Mouse (Mus musculus) kidney, postnatal 25 days (tissue): Measurements from ENCODE around the gene Megf6.

Source experiments
- DNase-seq, 2 experiments: peaks; one replicate each; pipeline ENCODE4 v3.0.0; 2021; ENCODE audit warnings: mixed read lengths in 2 of 2

Megf6 gene

GRCm38 (mm10) chr4:154262071-154262470, 91.5 kb downstream of the Megf6 start:
- DNase-seq = no peak

- DNase-seq = no peak
Observed at GRCm38 (mm10) chr4:154267511-154267910, 97.0 kb downstream of the Megf6 start.

DNA sequence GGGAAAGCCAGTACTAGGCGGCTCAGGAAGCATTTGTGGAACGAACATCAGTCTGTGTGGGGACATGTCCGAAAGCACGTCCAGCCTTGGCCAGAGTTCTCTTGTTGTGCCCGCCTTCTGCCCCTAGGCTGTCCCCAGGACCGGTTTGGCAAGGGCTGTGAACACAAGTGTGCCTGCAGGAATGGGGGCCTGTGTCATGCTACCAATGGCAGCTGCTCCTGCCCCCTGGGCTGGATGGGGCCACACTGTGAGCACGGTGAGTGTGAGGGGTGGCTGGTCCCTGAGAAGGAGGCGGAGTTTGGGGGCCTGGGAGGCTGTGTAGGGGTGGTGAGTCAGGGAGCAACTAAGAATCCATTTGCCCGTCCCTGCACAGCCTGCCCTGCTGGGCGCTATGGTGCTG, 99.0 kb downstream of the Megf6 start:
- DNase-seq = peak; percentile 33 to 75

DNA sequence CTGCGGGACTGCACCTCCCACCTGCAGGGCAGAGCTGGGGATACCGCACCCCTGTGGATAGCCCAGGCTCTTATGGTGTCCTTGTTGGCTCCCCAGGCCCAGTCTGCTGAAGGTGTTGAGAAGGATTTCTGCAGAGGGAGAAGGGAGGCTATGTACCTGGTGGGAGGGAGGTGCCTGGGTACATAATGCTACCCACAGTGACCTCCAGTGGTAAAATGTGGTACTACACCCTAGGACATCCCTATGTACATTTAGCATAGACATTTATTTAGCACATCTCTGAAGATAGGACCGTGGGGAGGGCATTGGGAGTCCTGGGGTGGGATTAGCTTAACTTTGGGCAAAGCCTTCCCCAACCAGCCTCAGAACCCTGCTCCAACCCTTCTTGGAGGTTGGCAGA, 102.5 kb downstream of the Megf6 start:
- peak; percentile 55 to 86 for DNase-seq

DNA sequence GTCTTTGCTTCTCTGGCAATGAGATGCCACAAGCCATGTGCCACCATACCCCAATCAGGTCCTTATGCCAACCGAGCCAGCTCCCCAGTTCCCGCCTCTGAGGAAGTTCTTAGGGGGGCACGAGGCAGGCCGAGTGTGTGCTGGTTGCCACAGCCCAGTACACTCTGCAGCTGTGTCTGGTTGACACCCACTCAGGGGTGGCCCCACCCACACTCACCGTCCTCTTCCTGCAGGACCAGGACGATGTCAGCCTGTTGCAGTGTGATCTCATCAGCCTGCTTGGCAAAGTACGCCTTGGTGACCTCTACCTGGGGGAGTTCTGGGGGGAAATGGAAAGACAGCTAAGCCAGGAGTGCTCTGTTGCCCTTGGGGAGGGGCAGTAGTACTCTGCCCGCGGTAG, 109.0 kb downstream of the Megf6 start:
- peak in 1 of 2 experiments; percentile 63 for DNase-seq

DNA sequence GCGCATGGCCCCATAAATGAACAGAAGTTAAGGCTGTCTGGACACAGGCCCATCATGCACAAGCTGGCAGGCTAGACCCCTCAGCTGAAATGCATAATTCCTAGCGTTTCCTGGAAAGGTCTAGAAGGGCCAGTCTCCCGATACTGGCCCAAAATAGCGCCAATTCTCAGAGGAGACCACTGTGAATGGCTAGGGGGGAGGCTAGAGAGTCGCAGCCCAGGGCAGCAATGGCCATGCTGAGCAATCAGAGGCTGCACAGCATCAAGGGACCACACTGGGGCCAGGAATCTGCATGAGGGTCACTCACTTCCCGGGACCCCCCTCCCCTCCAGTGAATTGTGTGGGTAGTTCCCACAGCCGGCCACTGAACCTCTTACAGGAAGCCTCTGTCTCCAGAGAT, 113.1 kb downstream of the Megf6 start:
- DNase-seq = no peak

- DNase-seq = peak; percentile 48 to 69
Observed at GRCm38 (mm10) chr4:154293735-154294201, 123.2 kb downstream of the Megf6 start.

- peak; percentile 82 to 95 for DNase-seq
Observed at GRCm38 (mm10) chr4:154294262-154294731, 123.8 kb downstream of the Megf6 start.

DNA sequence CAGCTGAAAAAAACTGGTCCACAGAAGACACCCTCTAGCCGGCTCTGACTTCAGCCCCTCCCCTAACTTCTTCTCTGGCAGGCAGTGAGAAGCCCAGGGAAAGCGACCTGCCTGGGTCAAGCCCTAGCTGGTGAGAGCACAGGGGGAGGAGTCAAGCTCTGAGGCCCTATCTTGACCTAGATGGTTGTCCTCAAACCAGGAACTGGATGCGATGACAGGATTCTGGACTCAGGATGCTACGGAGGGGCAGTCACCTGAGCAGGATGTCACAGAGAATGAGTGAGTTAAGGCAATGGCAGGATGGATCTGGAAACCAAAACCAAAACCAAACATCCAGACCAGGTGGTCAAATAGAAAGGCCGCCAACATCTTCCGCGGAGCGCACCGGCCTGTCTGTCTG, 127.2 kb downstream of the Megf6 start:
- peak; percentile 82 to 92 for DNase-seq

- peak; percentile 87 to 95 for DNase-seq
Observed at GRCm38 (mm10) chr4:154299541-154300271, 129.2 kb downstream of the Megf6 start.

DNA sequence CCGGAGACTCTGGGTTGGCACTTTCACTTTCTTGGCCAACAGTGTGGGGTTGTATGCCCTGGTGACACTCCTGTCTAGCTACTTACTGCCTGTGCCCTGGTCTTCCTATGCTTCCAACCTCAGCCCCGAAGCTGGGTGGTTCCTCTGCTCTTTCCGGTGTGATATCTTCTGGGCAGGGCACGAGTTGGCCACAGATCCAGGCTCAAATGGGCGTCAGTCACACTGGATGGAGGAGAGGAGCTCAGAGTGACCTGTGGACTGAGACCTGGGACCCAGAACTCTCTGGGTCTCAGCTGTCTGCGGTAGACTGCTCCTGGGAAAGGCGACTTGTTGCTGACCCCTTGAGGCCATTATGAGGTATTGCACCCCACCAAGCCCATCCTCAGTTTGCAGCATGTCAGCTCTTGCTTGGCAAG, 130.9 kb downstream of the Megf6 start, which contains the start of gene Arhgef16:
Gene Arhgef16 (minus strand): TSS at position 211 of the 416 bp plus-strand sequence.
- peak; percentile 53 to 80 for DNase-seq

- no peak for DNase-seq
Observed at GRCm38 (mm10) chr4:154309131-154309530, 138.6 kb downstream of the Megf6 start.

DNA sequence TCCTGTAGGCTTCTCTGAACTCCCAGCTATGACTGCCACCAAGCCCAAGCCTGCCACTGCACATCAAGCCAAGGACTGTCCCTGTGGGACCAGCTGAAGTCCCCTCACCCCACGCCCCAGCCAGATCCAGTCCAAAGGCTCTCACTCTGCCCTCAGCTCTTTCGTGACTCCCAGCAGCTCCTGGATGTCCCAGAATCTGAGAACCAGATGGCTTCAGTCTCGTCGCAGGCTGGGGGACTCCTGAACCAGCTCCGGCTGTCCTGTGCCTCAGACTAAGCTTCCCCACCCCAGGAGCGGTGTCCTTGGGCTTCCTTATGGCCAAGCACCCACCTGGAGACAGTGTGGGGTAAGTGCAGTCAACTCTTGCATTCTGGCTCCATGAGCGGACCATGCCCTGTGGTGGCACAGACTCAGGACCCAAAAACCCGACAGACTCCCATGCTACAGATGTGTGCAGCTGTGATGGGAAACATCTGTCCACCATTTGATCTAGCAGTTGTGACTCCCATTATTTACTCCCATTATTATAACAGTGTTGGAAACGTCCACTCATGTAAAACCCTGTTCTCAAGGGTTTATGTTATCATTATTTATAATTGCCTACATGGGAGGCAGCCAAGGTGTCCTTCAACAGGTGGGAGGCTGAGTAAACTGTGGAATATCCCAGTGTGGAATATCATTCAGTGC, 140.2 kb downstream of the Megf6 start:
- DNase-seq = no peak

GRCm38 (mm10) chr4:154312143-154312812, 141.7 kb downstream of the Megf6 start:
- DNase-seq = no peak

GRCm38 (mm10) chr4:154312935-154313621, 142.5 kb downstream of the Megf6 start:
- DNase-seq = no peak

DNA sequence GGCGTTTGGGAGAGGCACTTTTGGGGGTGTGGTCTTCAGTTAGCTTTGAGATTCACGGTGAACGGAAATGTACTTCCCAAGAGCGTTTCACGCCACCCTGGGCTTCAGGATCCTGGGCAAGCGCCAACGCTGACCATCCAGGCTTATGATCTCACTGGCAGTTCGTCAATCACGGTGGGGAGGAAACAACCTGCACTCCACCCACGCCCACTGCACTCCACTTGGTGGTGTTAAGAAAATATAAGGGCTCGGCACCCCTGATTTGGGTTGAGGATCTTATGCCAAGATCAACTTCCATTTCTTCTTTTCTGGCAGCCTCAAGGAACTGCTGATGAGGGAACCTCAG, 143.1 kb downstream of the Megf6 start:
- DNase-seq = no peak
